Mouse (Mus musculus): ENCODE results near the gene Adgrb3. TPM values are rescaled to one million over a fixed set of nuclear protein-coding genes. Genes with fewer than 3 reads are reported as not detected.

The Adgrb3 gene
- total RNA-seq, 2 experiments from 2014 or later: not detected

- no peak for ATAC-seq (replicated peaks; ENCODE audit: poor library complexity, severe bottlenecking)
Measured at GRCm38 (mm10) chr1:25325406-25325805, 504.1 kb downstream of the Adgrb3 start.

GRCm38 (mm10) chr1:25317142-25317541 is 512.4 kb downstream of the Adgrb3 start:
- no peak for ATAC-seq (replicated peaks; ENCODE audit: poor library complexity, severe bottlenecking)

- no peak for ATAC-seq (replicated peaks; ENCODE audit: poor library complexity, severe bottlenecking)
Measured at GRCm38 (mm10) chr1:25312344-25312743, 517.2 kb downstream of the Adgrb3 start.

- no peak for ATAC-seq (replicated peaks; ENCODE audit: poor library complexity, severe bottlenecking)
Measured at GRCm38 (mm10) chr1:25310066-25310465, 519.4 kb downstream of the Adgrb3 start.

- ATAC-seq (replicated peaks; ENCODE audit: poor library complexity, severe bottlenecking): no peak
Measured at GRCm38 (mm10) chr1:25281471-25281870, 548.0 kb downstream of the Adgrb3 start.

GRCm38 (mm10) chr1:25250562-25250961 is 578.9 kb downstream of the Adgrb3 start:
- no peak for ATAC-seq (replicated peaks; ENCODE audit: poor library complexity, severe bottlenecking)

GRCm38 (mm10) chr1:25242436-25242835 is 587.1 kb downstream of the Adgrb3 start:
- no peak for ATAC-seq (replicated peaks; ENCODE audit: poor library complexity, severe bottlenecking)

GRCm38 (mm10) chr1:25229245-25229750 is 600.2 kb downstream of the Adgrb3 start:
- ATAC-seq (replicated peaks; ENCODE audit: poor library complexity, severe bottlenecking): no peak

GRCm38 (mm10) chr1:25228381-25229244 is 600.9 kb downstream of the Adgrb3 start:
- peak; percentile 53 for ATAC-seq (replicated peaks; ENCODE audit: poor library complexity, severe bottlenecking)

- ATAC-seq (replicated peaks; ENCODE audit: poor library complexity, severe bottlenecking): no peak
Measured at GRCm38 (mm10) chr1:25227880-25228279, 601.6 kb downstream of the Adgrb3 start.

- no peak for ATAC-seq (replicated peaks; ENCODE audit: poor library complexity, severe bottlenecking)
Measured at GRCm38 (mm10) chr1:25204636-25205035, 624.9 kb downstream of the Adgrb3 start.

- ATAC-seq (replicated peaks; ENCODE audit: poor library complexity, severe bottlenecking): no peak
Measured at GRCm38 (mm10) chr1:25199392-25199791, 630.1 kb downstream of the Adgrb3 start.

GRCm38 (mm10) chr1:25191986-25192385 is 637.5 kb downstream of the Adgrb3 start:
- no peak for ATAC-seq (replicated peaks; ENCODE audit: poor library complexity, severe bottlenecking)

- no peak for ATAC-seq (replicated peaks; ENCODE audit: poor library complexity, severe bottlenecking)
Measured at GRCm38 (mm10) chr1:25189261-25189660, 640.2 kb downstream of the Adgrb3 start.

- no peak for ATAC-seq (replicated peaks; ENCODE audit: poor library complexity, severe bottlenecking)
Measured at GRCm38 (mm10) chr1:25185909-25186308, 643.6 kb downstream of the Adgrb3 start.

GRCm38 (mm10) chr1:25181881-25182280 is 647.6 kb downstream of the Adgrb3 start:
- no peak for ATAC-seq (replicated peaks; ENCODE audit: poor library complexity, severe bottlenecking)

GRCm38 (mm10) chr1:25180615-25181014 is 648.9 kb downstream of the Adgrb3 start:
- ATAC-seq (replicated peaks; ENCODE audit: poor library complexity, severe bottlenecking): no peak

GRCm38 (mm10) chr1:25179860-25180582 is 649.5 kb downstream of the Adgrb3 start:
- no peak for ATAC-seq (replicated peaks; ENCODE audit: poor library complexity, severe bottlenecking)

- ATAC-seq (replicated peaks; ENCODE audit: poor library complexity, severe bottlenecking): no peak
Measured at GRCm38 (mm10) chr1:25178347-25179130, 651.0 kb downstream of the Adgrb3 start.

GRCm38 (mm10) chr1:25167120-25167519 is 662.4 kb downstream of the Adgrb3 start:
- no peak for ATAC-seq (replicated peaks; ENCODE audit: poor library complexity, severe bottlenecking)
